ENCODE assay signal across 10 mouse cellular contexts in the genomic region with DNA sequence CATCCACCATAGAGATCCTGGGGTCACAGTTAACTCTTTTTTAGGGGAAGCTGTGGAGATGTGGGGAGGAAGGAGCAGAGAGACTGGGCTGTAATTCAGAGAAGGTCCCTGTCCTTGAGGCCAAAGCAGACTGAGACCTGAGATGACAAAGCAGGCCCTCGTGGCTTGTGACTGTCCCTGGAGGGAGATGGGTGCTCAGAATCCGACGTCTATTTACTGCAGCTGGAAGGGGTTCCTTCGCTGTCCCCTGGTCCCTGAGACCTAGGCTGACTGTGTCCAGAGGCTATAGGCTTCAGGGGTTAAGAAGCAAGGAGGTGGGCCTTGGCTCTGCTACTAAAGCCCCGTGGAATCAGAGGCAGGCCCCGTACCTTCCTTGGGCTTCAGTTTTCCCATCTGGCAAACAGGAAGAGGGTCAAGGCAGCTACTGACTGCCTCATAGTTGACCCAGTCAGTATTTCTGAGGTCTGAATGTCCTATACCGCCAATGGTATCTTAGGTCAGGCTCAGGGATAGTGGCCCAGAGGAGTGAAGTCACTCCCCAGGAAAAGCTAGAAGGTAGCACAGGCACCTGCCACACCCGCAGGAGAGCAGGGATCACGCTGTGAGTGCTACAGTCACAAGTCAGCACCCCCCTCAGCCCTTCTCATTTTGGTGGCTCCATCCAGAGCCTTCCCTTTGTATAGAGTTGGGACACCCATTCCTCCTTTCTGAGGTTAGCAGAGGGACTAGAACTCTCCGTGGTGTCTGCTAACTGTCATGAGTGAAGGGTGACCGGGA.
DNase-seq lines count a peak whose midpoint lies in the region; ATAC-seq and TF ChIP-seq lines count a peak whose summit lies in the region.
"Had no signal": no experiment of that assay in that cellular context is flagged by ENCODE, and none has a peak within 500 bp of the region (broad histone marks: within the 10 kb centered on the region; RNA-seq: fewer than 3 reads in every experiment).

No protein-coding gene starts in this region.

- H3K9ac ChIP-seq in kidney, postnatal 0 days (ENCODE audit: low read depth, low read length), result 0 out of 2 replicates have a peak overlapping the region, but pooled peaks have one; percentile 35
- H3K9ac ChIP-seq in forebrain, embryonic 16.5 days (replicated peaks; ENCODE audit: low read depth, low read length), result peak overlapping the region; percentile 73
- H3K9ac ChIP-seq in limb, embryonic 11.5 days (ENCODE audit: low read length), result peak overlapping the region; percentile 55; the same call in 1 of the 2 replicates
- H3K9ac ChIP-seq in neural tube, embryonic 14.5 days (replicated peaks; ENCODE audit: low read depth, low read length), result peak overlapping the region; percentile 34; the same call in 1 of the 2 replicates

- no peak for ATAC-seq in kidney, postnatal 0 days (replicated peaks; ENCODE audit: low FRiP score, low read depth)
- ATAC-seq in forebrain, embryonic 16.5 days, result no peak
- ATAC-seq in limb, embryonic 11.5 days (ENCODE audit: insufficient number of reproducible peaks, low FRiP score, low TSS enrichment, low read depth), result no peak
- ATAC-seq in neural tube, embryonic 14.5 days (ENCODE audit: low read depth), result no peak
- ATAC-seq: inflammation-experienced regulatory T-cells, adult 6 months; Patski had no signal

- H3K27me3 ChIP-seq in kidney, postnatal 0 days (ENCODE audit: insufficient read depth, low read length), result no peaks in the 10 kb centered on the region
- no peaks in the 10 kb centered on the region for H3K27me3 ChIP-seq in forebrain, embryonic 16.5 days (replicated peaks; ENCODE audit: control insufficient read depth, insufficient read depth, low read length)
- no peaks in the 10 kb centered on the region for H3K27me3 ChIP-seq in limb, embryonic 11.5 days (ENCODE audit: control insufficient read depth, insufficient read depth, low read length)
- H3K27me3 ChIP-seq in neural tube, embryonic 14.5 days (ENCODE audit: control insufficient read depth, insufficient read depth, low read length), result no peaks in the 10 kb centered on the region
- H3K27me3 ChIP-seq: Patski had no signal

- peaks cover 50% of the 10 kb centered on the region for H3K4me1 ChIP-seq in kidney, postnatal 0 days (replicated peaks; ENCODE audit: insufficient read depth, low read length)
- H3K4me1 ChIP-seq in forebrain, embryonic 16.5 days (replicated peaks; ENCODE audit: control insufficient read depth, insufficient read depth, low read length), result peaks cover 56% of the 10 kb centered on the region
- H3K4me1 ChIP-seq in limb, embryonic 11.5 days (ENCODE audit: control insufficient read depth, insufficient read depth, low read length), result peaks cover 56% of the 10 kb centered on the region
- peaks cover 50% of the 10 kb centered on the region for H3K4me1 ChIP-seq in neural tube, embryonic 14.5 days (ENCODE audit: control insufficient read depth, insufficient read depth, low read length)

- TF ChIP-seq CTCF in kidney, postnatal 0 days (IDR thresholded peaks at IDR 0.05; ENCODE audit: low read depth), result no peak

- WGBS in kidney, postnatal 0 days, result 31% methylated on average over 11 of the region's 11 CpGs
- WGBS in forebrain, embryonic 16.5 days, result 31% methylated on average over 11 of the region's 11 CpGs
- 22% methylated on average over 11 of the region's 11 CpGs for WGBS in limb, embryonic 11.5 days
- 22% methylated on average over 11 of the region's 11 CpGs for WGBS in neural tube, embryonic 14.5 days

- DNase-seq in kidney, postnatal 0 days (ENCODE audit: low spot score), result no peak
- no peak for DNase-seq in kidney, adult 11 months
- no peak for DNase-seq in limb, embryonic 11.5 days (ENCODE audit: low spot score)
- DNase-seq in layer of hippocampus, adult 9-11 months, result no peak
- DNase-seq in spleen, postnatal 36 days (ENCODE audit: low spot score in 2 of 2), result no peak
- DNase-seq in urinary bladder, postnatal 10 days (ENCODE audit: low spot score), result no peak

- H3K36me3 ChIP-seq in kidney, postnatal 0 days (ENCODE audit: insufficient read depth, low read length), result no peaks in the 10 kb centered on the region
- H3K36me3 ChIP-seq in forebrain, embryonic 16.5 days (ENCODE audit: control insufficient read depth, insufficient read depth), result no peaks in the 10 kb centered on the region
- no peaks in the 10 kb centered on the region for H3K36me3 ChIP-seq in limb, embryonic 11.5 days (ENCODE audit: control insufficient read depth, insufficient read depth, low read length)
- H3K36me3 ChIP-seq in neural tube, embryonic 14.5 days (ENCODE audit: control insufficient read depth, insufficient read depth, low read length), result no peaks in the 10 kb centered on the region

- H3K4me3 ChIP-seq in kidney, postnatal 0 days (replicated peaks; ENCODE audit: low read depth, low read length), result no peak overlapping the region
- no peak overlapping the region for H3K4me3 ChIP-seq in forebrain, embryonic 16.5 days (replicated peaks; ENCODE audit: low read length)
- H3K4me3 ChIP-seq in limb, embryonic 11.5 days (ENCODE audit: low read depth, low read length), result no peak overlapping the region
- no peak overlapping the region for H3K4me3 ChIP-seq in neural tube, embryonic 14.5 days (ENCODE audit: low read depth, low read length)

- H3K4me2 ChIP-seq in kidney, postnatal 0 days (ENCODE audit: low read length), result no peak overlapping the region; the same call in 1 of the 2 replicates
- no peak overlapping the region for H3K4me2 ChIP-seq in forebrain, embryonic 16.5 days (ENCODE audit: low read length)
- no peak overlapping the region for H3K4me2 ChIP-seq in limb, embryonic 11.5 days (ENCODE audit: low read depth, severe bottlenecking)
- peak overlapping the region; percentile 8; the same call in 1 of the 2 replicates for H3K4me2 ChIP-seq in neural tube, embryonic 14.5 days (ENCODE audit: low read depth, low read length)

- H3K27ac ChIP-seq in kidney, postnatal 0 days, result peak overlapping the region; percentile 98
- H3K27ac ChIP-seq in forebrain, embryonic 16.5 days (ENCODE audit: low read length), result peak overlapping the region; percentile 100
- H3K27ac ChIP-seq in limb, embryonic 11.5 days (replicated peaks; ENCODE audit: low read depth, low read length), result peak overlapping the region; percentile 99
- H3K27ac ChIP-seq in neural tube, embryonic 14.5 days (ENCODE audit: low read depth, low read length), result peak overlapping the region; percentile 100

- H3K9me3 ChIP-seq in kidney, postnatal 0 days (replicated peaks; ENCODE audit: low read length), result no peaks in the 10 kb centered on the region
- H3K9me3 ChIP-seq in forebrain, embryonic 16.5 days (ENCODE audit: control insufficient read depth, low read length), result no peaks in the 10 kb centered on the region
- no peaks in the 10 kb centered on the region for H3K9me3 ChIP-seq in limb, embryonic 11.5 days (ENCODE audit: control insufficient read depth, low read length)
- no peaks in the 10 kb centered on the region for H3K9me3 ChIP-seq in neural tube, embryonic 14.5 days (ENCODE audit: control insufficient read depth, low read length)
